Mouse (Mus musculus): Measurements from ENCODE around the gene Eif2b2. TPM values are rescaled to one million over a fixed set of nuclear protein-coding genes. Genes with fewer than 3 reads are reported as not detected.

Eif2b2 gene
- polyA plus RNA-seq, 1 experiment from 2014 or later, result 55.9 TPM

Small RNA genes within 50 kb of the gene (microRNA-seq; reads per million reads assigned to microRNA genes)
- gene Mir6938, result not detected

Other genes with a start within 250 kb of the Eif2b2 start
- gene Fcf1, start 248.6 kb upstream of the Eif2b2 start, polyA plus RNA-seq (2015; fragmentation: Nextera tagmentation; extraction: Ambion mirVana), result 82.5 and 91.4 TPM in 2 replicates
- gene Arel1, start 248.6 kb upstream of the Eif2b2 start, polyA plus RNA-seq (2015; fragmentation: Nextera tagmentation; extraction: Ambion mirVana), result 9.3 and 10.1 TPM in 2 replicates
- 17.1 and 18.3 TPM in 2 replicates for gene Ylpm1, start 223.2 kb upstream of the Eif2b2 start, polyA plus RNA-seq (2015; fragmentation: Nextera tagmentation; extraction: Ambion mirVana)
- 1.9 and 2.8 TPM in 2 replicates for gene Prox2, start 108.7 kb upstream of the Eif2b2 start, polyA plus RNA-seq (2015; fragmentation: Nextera tagmentation; extraction: Ambion mirVana)
- gene Dlst, start 108.6 kb upstream of the Eif2b2 start, polyA plus RNA-seq (2015; fragmentation: Nextera tagmentation; extraction: Ambion mirVana), result 176 and 193 TPM in 2 replicates
- gene Rps6kl1, start 68.2 kb upstream of the Eif2b2 start, polyA plus RNA-seq (2015; fragmentation: Nextera tagmentation; extraction: Ambion mirVana), result 1.2 and 1.3 TPM in 2 replicates
- gene Pgf, start 41.7 kb upstream of the Eif2b2 start, polyA plus RNA-seq (2015; fragmentation: Nextera tagmentation; extraction: Ambion mirVana), result 8.4 and 9.1 TPM in 2 replicates
- gene Mlh3, start 51.1 kb downstream of the Eif2b2 start, polyA plus RNA-seq (2015; fragmentation: Nextera tagmentation; extraction: Ambion mirVana), result 5.0 and 5.7 TPM in 2 replicates
- 59.2 and 66.6 TPM in 2 replicates for gene Acyp1, start 69.0 kb downstream of the Eif2b2 start, polyA plus RNA-seq (2015; fragmentation: Nextera tagmentation; extraction: Ambion mirVana)
- 0.55 and 0.62 TPM in 2 replicates for gene Zc2hc1c, start 69.1 kb downstream of the Eif2b2 start, polyA plus RNA-seq (2015; fragmentation: Nextera tagmentation; extraction: Ambion mirVana)
- 18.5 and 19.2 TPM in 2 replicates for gene Nek9, start 119.9 kb downstream of the Eif2b2 start, polyA plus RNA-seq (2015; fragmentation: Nextera tagmentation; extraction: Ambion mirVana)
- 279 and 292 TPM in 2 replicates for gene Tmed10, start 155.4 kb downstream of the Eif2b2 start, polyA plus RNA-seq (2015; fragmentation: Nextera tagmentation; extraction: Ambion mirVana)